Mouse (Mus musculus) myocyte (in vitro differentiated cells): ENCODE data around the gene Ttll8.

ENCODE experiments used
- E2F4 ChIP-seq: IDR thresholded peaks from one replicate; pipeline ENCODE4 v1.6.1; 2011; ENCODE audit warnings: mild to moderate bottlenecking, control low read depth, moderate library complexity; ENCODE audit not compliant: insufficient read depth
- MAX ChIP-seq: IDR thresholded peaks from one replicate; pipeline ENCODE4 v1.6.1; 2011; ENCODE audit warnings: low read depth, mild to moderate bottlenecking, control low read depth
- POLR2A ChIP-seq: IDR thresholded peaks from one replicate; pipeline ENCODE4 v1.6.1; 2011; ENCODE audit warnings: low read depth, mild to moderate bottlenecking, control low read depth, moderate library complexity; ENCODE audit not compliant: insufficient read length
- POLR2AphosphoS2 ChIP-seq: IDR thresholded peaks from one replicate; pipeline ENCODE4 v1.6.1; 2011; ENCODE audit warnings: low read depth, control low read depth; ENCODE audit not compliant: insufficient read length

DNA sequence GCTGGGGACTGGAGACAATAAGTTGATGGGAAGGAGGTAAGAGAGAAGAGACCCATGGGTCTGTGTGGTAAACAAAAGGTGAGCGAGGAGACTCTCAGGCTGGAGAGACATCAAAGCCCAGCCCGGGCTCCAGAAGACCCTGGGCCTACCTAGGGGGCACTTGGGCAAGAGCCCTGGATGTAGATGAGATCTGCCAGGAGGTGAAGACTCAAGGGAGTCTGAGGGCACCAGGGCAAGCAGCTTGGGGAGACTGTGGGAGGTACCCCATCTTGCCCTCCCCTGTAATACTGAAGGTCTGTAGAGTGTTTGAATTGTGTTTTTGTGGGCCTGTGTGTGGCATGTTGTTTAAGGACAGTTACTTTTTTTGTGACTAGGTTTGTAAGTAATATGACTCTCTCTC lies 95.5 kb downstream of the Ttll8 start:
- TF ChIP-seq POLR2A (no peak), POLR2AphosphoS2 (no peak), MAX (no peak), E2F4 (no peak)
